Comparison of ENCODE assay signal across 8 mouse cellular contexts in the genomic region with DNA sequence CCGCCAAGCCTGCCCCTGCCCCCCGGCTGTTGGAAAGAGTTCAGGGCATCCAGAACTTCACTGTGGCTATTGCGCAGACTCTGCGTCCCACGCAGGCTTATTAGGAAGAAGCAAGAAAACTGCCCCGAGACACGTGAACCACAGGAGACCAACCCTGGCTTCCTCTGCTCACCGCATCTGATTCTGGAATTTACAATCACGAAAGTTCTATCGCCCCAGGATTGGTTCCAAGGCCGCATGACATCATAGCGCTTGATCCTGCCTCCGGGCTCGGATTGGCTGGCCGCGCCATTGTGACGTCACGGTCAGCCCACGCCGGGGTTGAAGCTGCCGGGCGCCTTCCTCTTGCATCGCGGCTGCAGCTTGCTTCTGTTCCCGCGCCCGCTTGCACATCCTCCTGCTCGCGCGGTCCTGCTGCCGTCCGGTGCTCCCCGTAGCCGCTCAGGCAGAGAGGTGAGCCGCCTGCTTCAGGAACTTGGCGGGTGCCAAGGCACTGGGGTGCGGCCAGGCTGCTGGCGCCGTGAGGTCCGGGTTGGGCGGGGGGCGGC. TPM values are rescaled to one million over a fixed set of nuclear protein-coding genes. Genes with fewer than 3 reads are reported as not detected.
DNase-seq lines count a peak whose midpoint lies in the region; ATAC-seq and TF ChIP-seq lines count a peak whose summit lies in the region.

A gene (plus strand): TSS at position 291 of the 548 bp plus-strand sequence.

- no peaks in the 10 kb centered on the region for H3K9me3 ChIP-seq in erythroblast, embryonic 14.5 days (ENCODE audit: control insufficient read depth, low read length)
- H3K9me3 ChIP-seq in heart, embryonic 11.5 days (replicated peaks; ENCODE audit: control insufficient read depth, low read length): no peaks in the 10 kb centered on the region
- H3K9me3 ChIP-seq in kidney, embryonic 16.5 days (ENCODE audit: low read length): no peaks in the 10 kb centered on the region

- H3K27me3 ChIP-seq in C2C12 (ENCODE audit: control insufficient read depth, insufficient read depth, insufficient read length) (no peaks in the 10 kb centered on the region), myocyte (ENCODE audit: control insufficient read depth, insufficient read depth, insufficient read length) (no peaks in the 10 kb centered on the region)
- H3K27me3 ChIP-seq in erythroblast, embryonic 14.5 days (ENCODE audit: control insufficient read depth): peaks cover 7% of the 10 kb centered on the region
- no peaks in the 10 kb centered on the region for H3K27me3 ChIP-seq in heart, embryonic 11.5 days (ENCODE audit: control insufficient read depth, insufficient read depth, low read length)
- H3K27me3 ChIP-seq in kidney, embryonic 16.5 days (ENCODE audit: insufficient read depth, low read length): no peaks in the 10 kb centered on the region
- no peaks in the 10 kb centered on the region for H3K27me3 ChIP-seq in liver, adult 2 months (ENCODE audit: control insufficient read depth, insufficient read depth, low read length)
- no peaks in the 10 kb centered on the region for H3K27me3 ChIP-seq in splenic B cell, adult 2 months (ENCODE audit: control insufficient read depth, insufficient read depth, low read length, poor library complexity, severe bottlenecking)

- under 1% methylated on average over 42 of the region's 42 CpGs for WGBS in heart, embryonic 11.5 days (ENCODE audit: insufficient replicate concordance)
- under 1% methylated on average over 42 of the region's 42 CpGs for WGBS in kidney, embryonic 16.5 days
- WGBS in liver, adult 2 months: under 1% methylated on average over 42 of the region's 42 CpGs

- peak within 1 kb of the TSS; percentile 85 for H3K9ac ChIP-seq in heart, embryonic 11.5 days (ENCODE audit: low read depth, low read length)
- peak within 1 kb of the TSS; percentile 84 for H3K9ac ChIP-seq in kidney, embryonic 16.5 days (replicated peaks; ENCODE audit: low read length)
- peak within 1 kb of the TSS; percentile 96 for H3K9ac ChIP-seq in liver, adult 2 months (ENCODE audit: low read depth, low read length)

- peak within 1 kb of the TSS; percentile 84 for H3K4me2 ChIP-seq in heart, embryonic 11.5 days
- peak within 1 kb of the TSS; percentile 73 for H3K4me2 ChIP-seq in kidney, embryonic 16.5 days (replicated peaks; ENCODE audit: low read depth, low read length)
- H3K4me2 ChIP-seq in myocyte (ENCODE audit: low read depth): peak within 1 kb of the TSS; percentile 83

- peak; percentile 99 for DNase-seq in brain, embryonic 14.5 days (ENCODE audit: low read depth)
- DNase-seq in liver, adult 2 months (ENCODE audit: extremely low read depth, low read depth, low spot score): peak; percentile 96
- DNase-seq in splenic B cell, adult 2 months (ENCODE audit: low read depth, low spot score): peak; percentile 98

- no peak for TF ChIP-seq CTCF in C2C12 (IDR thresholded peaks at IDR 0.05; ENCODE audit: control insufficient read depth, insufficient read depth, insufficient read length)
- no peak for TF ChIP-seq CTCF in brain, embryonic 14.5 days (IDR thresholded peaks at IDR 0.05; ENCODE audit: borderline replicate concordance, extremely low read depth, insufficient read depth, insufficient read length)
- no peak for TF ChIP-seq CTCF in liver, adult 2 months (IDR thresholded peaks at IDR 0.05; ENCODE audit: low read depth, low read length)

- peak within 1 kb of the TSS; percentile 93 for H3K27ac ChIP-seq in heart, embryonic 11.5 days (ENCODE audit: low read depth, low read length)
- H3K27ac ChIP-seq in kidney, embryonic 16.5 days (ENCODE audit: low read length): peak within 1 kb of the TSS; percentile 87
- H3K27ac ChIP-seq in liver, adult 2 months (replicated peaks; ENCODE audit: insufficient read depth, low read depth, low read length): peak within 1 kb of the TSS; percentile 83

- H3K79me2 ChIP-seq in C2C12 (ENCODE audit: control insufficient read depth, insufficient read depth) (peaks cover 49% of the 10 kb centered on the region), myocyte (ENCODE audit: control insufficient read depth, insufficient read depth) (peaks cover 48% of the 10 kb centered on the region)
- H3K79me2 ChIP-seq in liver, adult 2 months (ENCODE audit: control insufficient read depth, insufficient read depth, low read length): peaks cover 31% of the 10 kb centered on the region

- H3K4me3 ChIP-seq in C2C12 (ENCODE audit: insufficient read depth, poor library complexity, severe bottlenecking) (peak within 1 kb of the TSS; percentile 80), myocyte (peak within 1 kb of the TSS; percentile 56)
- H3K4me3 ChIP-seq in erythroblast, embryonic 14.5 days (replicated peaks): peak within 1 kb of the TSS; percentile 79
- H3K4me3 ChIP-seq in heart, embryonic 11.5 days (ENCODE audit: low read depth, low read length): peak within 1 kb of the TSS; percentile 94
- peak within 1 kb of the TSS; percentile 87 for H3K4me3 ChIP-seq in kidney, embryonic 16.5 days (ENCODE audit: low read length)
- peak within 1 kb of the TSS; percentile 90 for H3K4me3 ChIP-seq in liver, adult 2 months (ENCODE audit: insufficient read depth, low read depth, low read length)

- peaks cover 34% of the 10 kb centered on the region for H3K4me1 ChIP-seq in erythroblast, embryonic 14.5 days (ENCODE audit: control insufficient read depth)
- H3K4me1 ChIP-seq in heart, embryonic 11.5 days (ENCODE audit: control insufficient read depth, insufficient read depth, low read length): peaks cover 23% of the 10 kb centered on the region
- peaks cover 24% of the 10 kb centered on the region for H3K4me1 ChIP-seq in kidney, embryonic 16.5 days (ENCODE audit: insufficient read depth, low read length)
- peaks cover 32% of the 10 kb centered on the region for H3K4me1 ChIP-seq in liver, adult 2 months (ENCODE audit: control insufficient read depth, insufficient read depth, low read length)

- H3K79me3 ChIP-seq in C2C12 (ENCODE audit: low read depth): peaks cover 27% of the 10 kb centered on the region

- TF ChIP-seq POLR2A in brain, embryonic 14.5 days (IDR thresholded peaks at IDR 0.05; ENCODE audit: borderline replicate concordance, extremely low read depth, insufficient read depth, insufficient read length, poor library complexity, severe bottlenecking): no peak; the same call in 1 of the 2 replicates
- peak; percentile 87; the same call in 1 of the 2 replicates for TF ChIP-seq POLR2A in liver, adult 2 months (IDR thresholded peaks at IDR 0.05; ENCODE audit: extremely low read depth, insufficient read depth, low read length)
- peak; percentile 85 for TF ChIP-seq POLR2A in myocyte (IDR thresholded peaks at IDR 0.05; ENCODE audit: insufficient read length, low read depth)

- H3K36me3 ChIP-seq in C2C12 (ENCODE audit: control insufficient read depth, insufficient read depth) (no peaks in the 10 kb centered on the region), myocyte (ENCODE audit: control insufficient read depth, insufficient read depth) (peaks cover 1% of the 10 kb centered on the region)
- H3K36me3 ChIP-seq in erythroblast, embryonic 14.5 days (ENCODE audit: control insufficient read depth): no peaks in the 10 kb centered on the region
- H3K36me3 ChIP-seq in heart, embryonic 11.5 days (ENCODE audit: control insufficient read depth, insufficient read depth, low read length): no peaks in the 10 kb centered on the region
- no peaks in the 10 kb centered on the region for H3K36me3 ChIP-seq in kidney, embryonic 16.5 days (ENCODE audit: insufficient read depth, low read length)
- H3K36me3 ChIP-seq in liver, adult 2 months (ENCODE audit: control insufficient read depth, insufficient read depth, low read length): no peaks in the 10 kb centered on the region
- H3K36me3 ChIP-seq in splenic B cell, adult 2 months (ENCODE audit: control insufficient read depth, insufficient read depth, low read length, poor library complexity, severe bottlenecking): no peaks in the 10 kb centered on the region

- H3ac ChIP-seq in C2C12 (ENCODE audit: control insufficient read depth, insufficient read length, low read depth) (peak within 1 kb of the TSS; percentile 72), myocyte (ENCODE audit: control insufficient read depth, insufficient read length) (peak within 1 kb of the TSS; percentile 77)

- ATAC-seq in heart, embryonic 11.5 days (replicated peaks; ENCODE audit: insufficient number of reproducible peaks, low FRiP score, low TSS enrichment): peak; percentile 89
- ATAC-seq in kidney, embryonic 16.5 days (ENCODE audit: low FRiP score, low TSS enrichment): peak; percentile 96

TF ChIP-seq in C2C12, 6 proteins besides CTCF, POLR2A, EP300 and RAD21:
- TF ChIP-seq CEBPB (IDR thresholded peaks at IDR 0.05; ENCODE audit: low read depth): no peak
- no peak for TF ChIP-seq MYOD1 (IDR thresholded peaks at IDR 0.05; ENCODE audit: control insufficient read depth, insufficient read length, low read depth)
- peak; percentile 80 for TF ChIP-seq USF1 (IDR thresholded peaks at IDR 0.05; ENCODE audit: low read depth)
- TF ChIP-seq MAX (IDR thresholded peaks at IDR 0.05): peak; percentile 16
- no peak for TF ChIP-seq FOSL1 (IDR thresholded peaks at IDR 0.05; ENCODE audit: insufficient read depth, low read length, poor library complexity, severe bottlenecking)

TF ChIP-seq in myocyte, 11 proteins besides CTCF, POLR2A, EP300 and RAD21:
- TF ChIP-seq POLR2AphosphoS2 (IDR thresholded peaks at IDR 0.05; ENCODE audit: insufficient read length, low read depth): peak; percentile 62
- peak; percentile 76 for TF ChIP-seq SRF (IDR thresholded peaks at IDR 0.05; ENCODE audit: control insufficient read depth, insufficient read length, low read depth)
- TF ChIP-seq E2F4 (IDR thresholded peaks at IDR 0.05; ENCODE audit: insufficient read depth): no peak
- peak; percentile 80 for TF ChIP-seq USF1 (IDR thresholded peaks at IDR 0.05; ENCODE audit: low read depth)
- TF ChIP-seq TCF12 (IDR thresholded peaks at IDR 0.05; ENCODE audit: insufficient read depth, poor library complexity, severe bottlenecking): no peak

RNA-seq across cellular contexts. Expression of the gene that starts here (rescaled TPM):
- polyA plus RNA-seq in C2C12 (2012; fragmentation: generic; extraction: Trizol) (33.9 TPM), myocyte (2012; fragmentation: generic; extraction: Trizol) (45.1 TPM)
- polyA plus RNA-seq in brain, embryonic 14.5 days (2012; rRNA removed): 60.7 and 61.5 TPM in 2 replicates
- polyA plus RNA-seq in erythroblast, embryonic 14.5 days (2012): 0.03 and 0.09 TPM in 2 replicates
- polyA plus RNA-seq in heart, embryonic 11.5 days (2014; fragmentation: Nextera tagmentation; extraction: Ambion mirVana): 91.2 and 102 TPM in 2 replicates
- 90.1 and 95.9 TPM in 2 replicates for polyA plus RNA-seq in kidney, embryonic 16.5 days (2015; fragmentation: Nextera tagmentation; extraction: Ambion mirVana)
- 228 and 280 TPM in 2 replicates for total RNA-seq in liver, adult 2 months (2014; rRNA removed)
- 234 and 322 TPM in 2 replicates for polyA plus RNA-seq in liver, adult 2 months (2012; rRNA removed)

Comparison
In these comparisons a context has a peak if more than half of its experiments do, and no peak if none do; other contexts are left out.
1. Peak in every context shown above with its lines: DNase-seq, ATAC-seq, H3K4me3 ChIP-seq and H3K27ac ChIP-seq.
2. RNA of the gene that starts here (polyA plus RNA-seq): 234 to 322 TPM in liver, adult 2 months, 91.2 to 102 TPM in heart, embryonic 11.5 days, 90.1 to 95.9 TPM in kidney, embryonic 16.5 days, 60.7 to 61.5 TPM in brain, embryonic 14.5 days, 45.1 TPM in myocyte (single experiment) and 33.9 TPM in C2C12 (single experiment); 0.03 to 0.09 TPM in erythroblast, embryonic 14.5 days; every median in the first group is over 10 times any median in the second.